Mouse (Mus musculus): Measurements from ENCODE around the gene H2-Ke6. TPM values are rescaled to one million over a fixed set of nuclear protein-coding genes. Genes with fewer than 3 reads are reported as not detected.
"Not testable (repeated sequence)": the region's sequence is repeated elsewhere in the genome, so short reads cannot be mapped to it uniquely, and the experiment has no call there.

Gene H2-Ke6
- total RNA-seq, 2 experiments from 2014 or later, result 80.3 to 82.1 TPM

DNA sequence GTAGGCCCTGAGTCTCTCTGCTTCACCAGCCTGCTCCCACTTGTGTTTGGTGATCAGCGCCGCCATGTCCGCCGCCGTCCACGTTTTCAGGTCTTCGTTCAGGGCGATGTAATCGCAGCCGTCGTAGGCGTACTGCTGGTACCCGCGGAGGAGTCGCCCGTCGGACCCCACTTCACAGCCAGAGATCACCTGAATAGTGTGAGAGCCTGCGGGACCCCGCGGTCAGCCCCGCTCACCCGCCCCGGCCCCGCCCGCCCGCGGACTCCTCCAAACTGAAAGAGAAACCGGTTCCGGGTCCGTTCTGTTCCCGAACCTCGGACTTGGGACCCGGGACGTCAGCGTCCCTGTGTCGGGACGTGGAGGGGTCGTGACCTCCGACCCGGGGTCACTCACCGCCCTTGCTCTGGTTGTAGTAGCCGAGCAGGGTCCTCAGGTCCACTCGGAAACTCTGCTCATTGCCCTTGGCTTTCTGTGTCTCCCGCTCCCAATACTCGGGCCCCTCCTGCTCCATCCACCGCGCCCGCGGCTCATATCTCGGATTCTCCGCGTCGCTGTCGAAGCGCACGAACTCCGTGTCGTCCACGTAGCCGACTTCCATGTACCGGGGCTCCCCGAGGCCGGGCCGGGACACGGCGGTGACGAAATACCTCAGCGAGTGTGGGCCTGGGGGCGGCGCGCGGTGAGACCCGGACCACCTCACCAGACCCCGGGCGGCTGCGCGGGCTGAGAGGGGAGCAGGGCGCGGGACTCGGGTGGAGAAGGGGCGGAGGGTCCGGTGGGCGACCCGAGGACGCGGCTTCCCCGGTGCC lies 28.3 kb downstream of the H2-Ke6 start:
- no peak for DNase-seq (ENCODE audit: low spot score)

DNA sequence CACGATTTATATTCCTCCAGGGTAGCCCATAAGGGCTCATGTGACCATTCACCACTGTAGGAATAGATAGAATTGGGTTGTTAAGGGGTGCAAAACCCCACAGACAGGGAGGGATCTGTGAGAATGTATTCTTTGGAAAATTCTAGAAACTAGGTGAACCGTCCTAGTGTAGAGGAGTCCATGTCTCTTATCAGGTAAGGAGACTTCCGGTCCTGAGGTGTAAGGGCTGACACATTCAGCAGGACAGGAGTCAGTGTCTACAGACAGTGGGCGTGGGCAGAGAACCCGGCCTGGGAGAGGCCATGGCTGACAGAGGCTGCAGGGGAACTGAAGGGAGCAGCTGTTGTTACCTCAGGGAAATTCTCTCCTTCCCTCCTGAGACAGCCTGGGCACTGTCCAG lies 29.2 kb downstream of the H2-Ke6 start:
- DNase-seq (ENCODE audit: low spot score), result not testable (repeated sequence)

DNA sequence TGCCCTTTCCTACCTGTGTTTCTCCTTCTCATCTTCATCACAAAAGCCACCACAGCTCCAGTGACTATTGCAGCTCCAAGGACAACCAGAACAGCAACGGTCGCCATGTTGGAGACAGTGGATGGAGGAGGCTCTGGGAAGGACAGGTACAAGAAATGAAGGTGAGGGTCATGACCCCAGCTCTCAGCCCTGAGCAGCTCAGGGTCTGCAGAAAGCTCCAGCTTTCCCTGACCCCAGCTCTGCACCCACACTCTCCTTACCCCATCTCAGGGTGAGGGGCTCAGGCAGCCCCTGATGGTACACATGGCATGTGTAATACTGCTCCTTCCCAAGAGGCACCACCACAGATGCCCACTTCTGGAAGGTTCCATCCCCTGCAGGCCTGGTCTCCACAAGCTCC lies 30.8 kb downstream of the H2-Ke6 start:
- not testable (repeated sequence) for DNase-seq (ENCODE audit: low spot score)

DNA sequence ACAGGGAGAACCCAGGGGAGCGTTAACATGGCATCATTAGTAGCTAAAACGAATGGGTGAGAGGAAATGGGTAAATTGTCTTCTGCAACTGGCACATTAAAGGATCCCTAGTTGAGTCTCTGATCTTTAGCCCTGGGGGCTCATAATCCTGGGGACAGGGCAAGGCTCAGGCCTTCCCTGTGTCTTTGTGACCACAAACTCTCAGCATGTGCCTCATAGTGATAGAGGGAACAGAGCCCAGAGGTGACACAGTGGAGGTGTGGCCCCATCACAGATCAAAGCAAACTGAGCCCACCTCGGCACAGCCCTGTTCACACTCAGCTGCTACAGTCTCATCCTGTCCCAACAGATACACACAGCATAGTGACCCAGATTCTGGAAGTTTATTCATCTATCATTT lies 32.2 kb downstream of the H2-Ke6 start:
- no peak for DNase-seq (ENCODE audit: low spot score)

DNA sequence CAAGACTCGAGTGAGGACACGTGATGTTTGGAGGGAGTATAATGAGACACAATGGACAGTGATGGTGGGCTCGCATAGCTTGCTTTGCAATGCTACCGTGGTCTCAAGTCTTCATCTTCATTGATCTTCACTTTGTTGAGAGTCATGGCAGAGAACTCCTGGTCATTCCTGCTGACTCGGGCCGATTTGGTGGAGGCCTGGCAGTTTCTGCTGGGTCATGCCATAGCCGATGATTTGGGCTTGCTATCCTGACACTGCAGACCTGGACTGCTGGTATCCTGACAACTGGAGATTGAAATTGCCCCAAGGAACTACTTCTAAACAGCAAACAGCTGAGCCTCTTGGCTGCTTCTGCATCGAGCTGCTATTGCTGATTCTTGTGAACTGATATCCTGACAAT lies 32.9 kb downstream of the H2-Ke6 start:
- no peak for DNase-seq (ENCODE audit: low spot score)

DNA sequence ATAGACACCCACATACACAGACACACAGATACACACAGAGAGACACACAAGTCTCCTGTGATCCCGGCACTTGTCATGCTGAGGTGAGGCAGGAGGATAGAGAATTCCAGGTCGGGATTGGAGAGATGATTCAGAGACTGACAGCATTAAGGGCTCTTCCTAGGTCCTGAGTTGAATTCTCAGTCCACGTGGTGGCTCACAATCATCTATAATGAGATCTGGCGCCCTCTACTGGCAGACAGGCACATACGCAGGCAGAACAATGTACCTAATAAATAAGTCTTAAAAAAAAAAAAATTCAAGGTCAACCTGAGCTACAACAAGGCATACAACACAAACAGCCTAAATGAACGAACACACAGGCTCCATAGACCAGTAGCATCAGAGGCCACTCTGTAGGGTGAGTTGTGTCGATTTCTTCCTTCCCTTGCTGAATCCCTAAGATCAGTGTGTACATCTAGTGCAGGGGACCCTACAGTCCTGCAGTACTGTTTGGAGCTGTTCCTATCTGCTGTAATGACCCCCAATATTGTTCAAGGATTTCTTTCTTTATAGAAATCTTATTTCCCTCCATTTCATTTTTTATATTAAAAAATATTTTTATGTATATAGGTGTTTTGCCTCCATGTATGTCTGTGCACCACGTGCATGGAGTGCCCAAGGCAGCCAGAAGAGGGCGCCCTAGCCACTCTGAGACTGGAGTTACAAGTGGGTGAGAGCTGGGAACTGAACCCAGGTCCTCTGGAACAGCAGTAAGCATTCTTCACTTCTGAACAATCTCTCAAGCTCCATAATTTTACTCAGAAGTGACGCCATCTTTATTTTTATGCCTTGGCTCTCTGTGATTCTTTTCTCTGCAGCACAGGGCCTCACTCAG lies 35.8 kb downstream of the H2-Ke6 start:
- peak; percentile 54 for DNase-seq (ENCODE audit: low spot score)

DNA sequence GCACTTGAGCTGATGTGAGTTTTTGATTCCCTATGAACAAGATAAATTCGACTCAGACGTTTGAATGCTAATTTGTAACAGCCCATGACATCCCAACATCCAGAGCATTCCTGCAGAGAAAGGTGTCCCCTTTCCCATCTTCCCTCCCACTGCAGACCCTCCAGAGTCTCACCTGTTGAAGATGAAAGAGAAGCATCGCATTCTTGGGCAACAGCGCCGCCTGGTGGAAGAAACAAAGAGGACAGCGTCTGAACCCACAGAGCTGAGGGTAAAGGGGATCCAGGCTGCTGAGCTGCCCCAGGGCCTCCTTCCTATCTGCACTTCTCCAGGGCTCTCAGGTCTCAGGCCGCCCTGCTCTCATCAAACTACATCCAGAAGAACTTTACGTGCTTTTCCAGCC lies 45.7 kb downstream of the H2-Ke6 start:
- peak; percentile 61 for DNase-seq (ENCODE audit: low spot score)

DNA sequence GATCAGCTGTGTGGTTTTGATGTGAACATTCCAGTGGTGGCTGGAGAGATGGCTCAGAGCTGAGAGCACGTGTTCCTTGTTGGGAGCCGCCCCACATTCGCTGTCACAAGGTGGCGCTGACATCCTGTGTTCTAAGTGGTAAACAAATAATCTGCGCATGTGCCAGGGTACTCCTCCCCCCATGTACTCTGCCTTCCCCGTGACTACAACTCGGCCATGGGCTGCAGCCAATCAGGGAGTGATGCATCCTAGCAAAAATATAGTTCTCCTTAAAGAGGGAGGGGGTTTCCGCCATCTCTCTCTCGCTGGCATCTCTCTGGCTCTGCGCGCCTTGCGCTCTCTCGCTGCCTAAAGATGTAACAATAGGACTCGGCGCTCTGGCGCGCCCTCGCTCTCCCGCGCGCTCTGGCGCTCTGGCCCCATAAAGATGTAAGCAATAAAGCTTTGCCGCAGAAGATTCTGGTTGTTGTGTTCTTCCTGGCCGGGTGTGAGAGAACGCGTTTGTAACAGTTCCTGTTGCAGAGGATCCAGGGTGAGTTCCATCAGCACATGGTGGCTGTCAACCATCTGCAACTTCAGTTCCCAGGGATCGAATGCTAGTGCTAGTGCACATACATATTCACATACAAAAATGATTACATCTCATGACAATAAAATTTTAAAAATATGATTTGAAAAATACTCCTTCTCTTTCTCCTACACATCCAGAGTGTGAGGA lies 46.5 kb downstream of the H2-Ke6 start:
- DNase-seq (ENCODE audit: low spot score), result peak; percentile 91

DNA sequence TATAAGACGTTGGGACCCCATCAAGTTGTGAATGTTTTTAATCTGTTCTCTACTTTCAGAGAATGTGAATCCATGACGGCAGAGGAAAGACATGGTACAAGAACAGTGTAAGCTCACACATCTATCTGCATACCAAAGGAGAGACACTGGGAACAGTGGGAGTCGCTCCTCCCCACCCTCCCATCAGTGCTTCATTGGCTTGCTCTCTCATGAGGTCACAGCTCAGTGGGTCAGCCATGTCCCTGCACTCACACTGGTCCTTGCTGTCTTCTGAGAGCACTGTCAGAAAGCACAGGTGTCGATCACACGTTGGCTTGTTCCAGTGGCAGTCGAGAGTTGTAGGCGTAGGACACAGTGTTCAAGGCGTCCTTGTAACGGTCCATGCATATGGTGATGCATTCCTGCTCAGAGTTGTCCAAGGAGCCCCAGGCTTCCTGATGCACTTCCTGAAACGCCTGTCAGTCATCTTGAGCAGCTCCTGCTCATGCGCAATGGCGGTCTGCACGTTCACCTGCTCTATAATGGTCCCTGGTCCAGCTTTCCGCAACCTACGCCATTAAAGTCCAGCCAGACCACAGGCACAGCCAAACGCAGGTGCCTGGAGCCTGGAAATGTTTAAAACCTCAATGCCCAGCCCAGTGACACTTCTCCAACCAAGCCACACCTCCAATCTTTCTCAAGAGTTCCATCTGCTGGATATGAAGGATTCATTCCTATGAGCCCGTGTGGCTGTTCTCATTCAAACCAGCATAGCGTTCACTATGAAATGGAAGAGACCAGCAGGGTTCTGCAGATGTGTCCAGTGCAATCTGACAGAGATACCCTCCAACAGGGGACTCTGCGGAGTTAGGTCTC lies 47.5 kb downstream of the H2-Ke6 start:
- no peak for DNase-seq (ENCODE audit: low spot score)

DNA sequence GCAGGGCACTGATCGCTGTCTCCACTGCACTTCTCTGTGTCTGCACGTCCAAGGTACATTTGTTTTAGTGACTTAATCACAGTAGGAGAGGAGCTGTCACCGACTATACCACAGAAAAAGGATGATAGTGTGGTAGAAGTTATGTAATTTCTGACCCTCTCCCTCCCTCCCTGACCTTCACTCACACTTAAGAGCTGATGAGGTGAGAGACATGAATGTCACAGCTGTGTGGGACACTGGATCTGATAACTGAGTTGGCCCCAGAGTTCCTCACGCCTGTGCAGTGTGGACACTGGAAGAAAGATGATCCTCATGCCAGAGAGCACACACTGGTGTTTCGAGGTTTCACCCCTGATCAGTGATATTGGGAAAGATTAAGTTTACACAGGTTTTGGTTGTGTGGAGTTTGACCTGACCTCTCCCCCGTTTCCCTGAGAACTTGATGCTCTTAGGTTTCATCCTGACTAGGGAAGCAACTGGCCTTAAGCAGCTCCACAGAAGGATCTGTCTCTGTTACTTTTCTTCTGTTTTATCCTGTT lies 48.3 kb downstream of the H2-Ke6 start:
- no peak for DNase-seq (ENCODE audit: low spot score)

DNA sequence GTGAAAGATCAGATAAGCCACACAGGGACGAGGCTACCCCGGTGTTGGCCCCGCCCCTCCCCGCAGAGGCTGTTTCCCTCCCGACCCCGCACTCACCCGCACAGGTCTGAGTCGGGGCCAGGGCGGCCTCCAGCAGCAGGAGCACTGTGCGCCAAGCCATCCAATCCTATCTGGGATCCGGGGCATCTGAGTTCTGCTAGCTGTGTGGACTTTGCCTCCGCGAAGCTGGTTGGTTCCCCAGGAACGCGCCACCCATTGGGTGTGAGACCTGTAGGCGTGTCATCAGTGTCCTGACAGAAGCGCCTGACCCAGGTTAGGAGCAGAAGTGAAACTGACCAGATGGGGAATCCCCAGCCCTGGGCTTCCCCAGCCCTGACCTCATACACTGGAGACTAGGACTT lies 49.2 kb downstream of the H2-Ke6 start:
- peak; percentile 85 for DNase-seq (ENCODE audit: low spot score)

DNA sequence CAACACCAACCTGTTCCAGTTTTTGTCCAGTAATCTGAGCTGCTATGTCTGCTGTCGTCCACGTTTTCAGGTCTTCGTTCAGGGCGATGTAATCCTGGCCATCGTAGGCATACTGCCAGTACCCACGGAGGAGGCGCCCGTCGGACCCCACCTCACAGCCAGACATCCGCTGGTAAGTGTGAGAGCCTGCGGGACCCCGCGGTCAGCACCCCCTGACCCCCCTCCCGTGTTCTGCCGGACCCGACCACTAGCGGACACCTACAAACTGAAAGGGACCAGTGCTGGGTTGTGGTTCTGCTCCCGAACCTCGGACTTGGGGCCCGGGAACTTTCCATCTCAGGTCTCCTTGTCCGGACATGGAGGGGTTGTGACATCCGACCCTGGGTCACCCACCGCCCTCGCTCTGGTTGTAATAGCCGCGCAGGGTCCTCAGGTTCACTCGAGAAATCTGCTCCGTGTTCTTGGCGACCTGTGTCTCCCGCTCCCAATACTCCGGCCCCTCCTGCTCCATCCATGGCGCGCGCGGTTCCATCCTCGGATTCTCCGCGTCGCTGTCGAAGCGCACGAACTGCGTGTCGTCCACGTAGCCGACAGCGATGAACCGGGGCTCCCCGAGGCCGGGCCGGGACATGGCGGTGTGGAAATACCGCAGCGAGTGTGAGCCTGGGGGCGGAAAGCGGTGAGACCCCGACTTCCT lies 49.9 kb downstream of the H2-Ke6 start:
- no peak for DNase-seq (ENCODE audit: low spot score)

Small RNA genes lying within 50 kb of the gene (microRNA-seq; reads per million reads assigned to microRNA genes)
- not detected for gene Mir219a-1
- not detected for gene Mir219c

Other genes with a start within 250 kb of the H2-Ke6 start
- 1 to 10 TPM; 4.3 to 6.6 TPM for gene Angptl4, start 246.2 kb downstream of the H2-Ke6 start, total RNA-seq (2021)
- 10 to 100 TPM; 13.4 to 16.6 TPM for gene Kank3, start 217.5 kb downstream of the H2-Ke6 start, total RNA-seq (2021)
- gene Rps28, start 203.5 kb downstream of the H2-Ke6 start, total RNA-seq (2021), result 100 to 1,000 TPM; 586 to 627 TPM
- gene Ndufa7, start 203.5 kb downstream of the H2-Ke6 start, total RNA-seq (2021), result 100 to 1,000 TPM; 375 to 377 TPM
- gene Cd320, start 185.0 kb downstream of the H2-Ke6 start, total RNA-seq (2021), result 10 to 100 TPM; 14.8 to 15.2 TPM
- not detected for gene Gm7029, start 154.2 kb downstream of the H2-Ke6 start, total RNA-seq (2021)
- gene Kifc1, start 137.4 kb downstream of the H2-Ke6 start, total RNA-seq (2021), result under 1 TPM in 1 of 2 experiments, not detected in 1; 0.34 TPM
- not detected for gene Platr17, start 122.9 kb downstream of the H2-Ke6 start, total RNA-seq (2021)
- 10 to 100 TPM; 12.0 to 13.7 TPM for gene Daxx, start 118.6 kb downstream of the H2-Ke6 start, total RNA-seq (2021)
- 10 to 100 TPM; 30.2 to 31.7 TPM for gene Tapbp, start 112.2 kb downstream of the H2-Ke6 start, total RNA-seq (2021)
- 10 to 100 TPM; 14.2 to 16.4 TPM for gene Zbtb22, start 112.2 kb downstream of the H2-Ke6 start, total RNA-seq (2021)
- 10 to 100 TPM; 26.4 to 31.9 TPM for gene Rgl2, start 98.5 kb downstream of the H2-Ke6 start, total RNA-seq (2021)
- 10 to 100 TPM; 64.8 to 68.8 TPM for gene Pfdn6, start 87.7 kb downstream of the H2-Ke6 start, total RNA-seq (2021)
- 1 to 10 TPM; 8.7 to 8.8 TPM for gene Wdr46, start 87.4 kb downstream of the H2-Ke6 start, total RNA-seq (2021)
- 1 to 10 TPM; 1.5 to 1.7 TPM for gene B3galt4, start 76.6 kb downstream of the H2-Ke6 start, total RNA-seq (2021)
- gene Vps52, start 72.2 kb downstream of the H2-Ke6 start, total RNA-seq (2021), result 10 to 100 TPM; 29.6 to 33.5 TPM
- 100 to 1,000 TPM; 367 to 381 TPM for gene Rps18, start 72.1 kb downstream of the H2-Ke6 start, total RNA-seq (2021)
- 10 to 100 TPM; 47.2 to 57.7 TPM for gene H2-K1, start 27.7 kb downstream of the H2-Ke6 start, total RNA-seq (2021)
- gene Ring1, start 3.4 kb downstream of the H2-Ke6 start, total RNA-seq (2021), result 10 to 100 TPM; 12.5 to 13.5 TPM
- 10 to 100 TPM; 41.0 to 50.2 TPM for gene Slc39a7, start 3.6 kb upstream of the H2-Ke6 start, total RNA-seq (2021)
- 10 to 100 TPM; 34.9 to 37.0 TPM for gene Rxrb, start 3.8 kb upstream of the H2-Ke6 start, total RNA-seq (2021)
- gene Col11a2, start 11.4 kb upstream of the H2-Ke6 start, total RNA-seq (2021), result 1 to 10 TPM; 2.9 TPM
- gene H2-Oa, start 64.3 kb upstream of the H2-Ke6 start, total RNA-seq (2021), result not detected
- gene H2-DMa, start 91.5 kb upstream of the H2-Ke6 start, total RNA-seq (2021), result 1 to 10 TPM; 2.6 to 3.2 TPM
- gene Brd2, start 94.6 kb upstream of the H2-Ke6 start, total RNA-seq (2021), result 10 to 100 TPM; 71.6 to 77.3 TPM
- under 1 TPM; 0.17 to 0.53 TPM for gene H2-DMb2, start 115.2 kb upstream of the H2-Ke6 start, total RNA-seq (2021)
- gene H2-DMb1, start 125.0 kb upstream of the H2-Ke6 start, total RNA-seq (2021), result under 1 TPM; 0.16 to 0.78 TPM
- 1 to 10 TPM in 1 of 2 experiments, under 1 TPM in 1; 0.98 to 3.6 TPM for gene Tap1, start 159.5 kb upstream of the H2-Ke6 start, total RNA-seq (2021)
- 1 to 10 TPM in 1 of 2 experiments, under 1 TPM in 1; 0.73 to 3.8 TPM for gene Psmb9, start 159.7 kb upstream of the H2-Ke6 start, total RNA-seq (2021)
- gene Psmb8, start 169.7 kb upstream of the H2-Ke6 start, total RNA-seq (2021), result 1 to 10 TPM; 3.2 to 6.7 TPM
- gene Tap2, start 175.5 kb upstream of the H2-Ke6 start, total RNA-seq (2021), result 1 to 10 TPM; 4.1 to 6.6 TPM
- under 1 TPM; 0.14 to 0.33 TPM for gene H2-Ob, start 210.8 kb upstream of the H2-Ke6 start, total RNA-seq (2021)
- 1 to 10 TPM; 3.0 to 4.8 TPM for gene H2-Ab1, start 229.6 kb upstream of the H2-Ke6 start, total RNA-seq (2021)